Mouse (Mus musculus): ENCODE results near the gene Cypt1. TPM values are rescaled to one million over a fixed set of nuclear protein-coding genes. Genes with fewer than 3 reads are reported as not detected.

Gene Cypt1
- polyA plus RNA-seq (2021; fragmentation: Nextera tagmentation) = not detected in 2 replicates
- long read RNA-seq, experiment 1 = 0 reads
- long read RNA-seq, experiment 2 = 0 reads

GRCm38 (mm10) chrX:16522569-16522968 lies at the start of gene Cypt1:
Gene Cypt1 (plus strand): TSS chrX:16522869.

Other genes with a start within 250 kb of the Cypt1 start
- 6.1 and 7.9 TPM in 2 replicates for gene Maoa, start 96.8 kb downstream of the Cypt1 start, polyA plus RNA-seq (2021; fragmentation: Nextera tagmentation)